Mouse (Mus musculus): ENCODE data around the gene Prl8a1.

The Prl8a1 gene

DNA sequence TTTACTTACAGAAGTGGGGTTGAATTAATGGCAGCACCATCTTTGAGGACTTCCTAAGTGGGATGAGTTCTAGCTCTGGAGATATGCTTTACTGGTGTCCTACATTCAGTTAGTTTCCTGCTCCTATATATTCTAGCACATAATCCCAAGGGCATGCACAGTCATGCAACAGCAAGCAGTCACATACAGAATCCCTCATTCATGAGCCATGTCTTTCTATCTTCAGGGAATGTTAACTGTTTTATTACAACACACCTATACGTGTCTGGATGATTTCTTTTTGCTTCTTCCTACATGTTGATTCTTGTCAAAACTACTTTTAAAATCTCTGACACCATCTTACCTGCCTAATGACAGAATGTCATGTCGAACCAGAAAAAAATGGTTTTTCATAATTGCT, at the start of gene Prl8a1:
Gene Prl8a1 (minus strand): TSS at position 101 of the 400 bp plus-strand sequence.
- DNase-seq (ENCODE audit: low spot score in 2 of 2), result no peak

DNA sequence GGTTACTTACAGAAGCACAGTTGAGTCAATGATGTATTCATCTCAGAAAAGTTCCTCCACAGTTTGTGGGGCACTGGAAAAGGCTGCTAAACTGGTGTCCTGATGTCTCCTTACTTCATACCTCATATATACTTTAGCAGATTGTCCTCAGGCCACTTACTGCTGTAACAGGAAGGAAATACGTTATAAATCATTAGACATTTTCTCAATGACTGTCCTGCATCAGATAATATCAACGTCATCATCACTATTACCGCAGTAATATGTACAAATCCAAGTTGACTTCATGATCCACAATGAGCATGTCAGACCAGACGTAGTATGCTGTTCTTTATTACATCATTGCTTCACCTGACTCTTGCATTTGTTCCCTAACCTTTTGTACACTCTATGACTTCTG, 28.5 kb upstream of the Prl8a1 start, which contains the start of gene Prl7b1:
Gene Prl7b1 (minus strand): TSS at position 101 of the 400 bp plus-strand sequence.
- DNase-seq (ENCODE audit: low spot score in 2 of 2), result no peak

DNA sequence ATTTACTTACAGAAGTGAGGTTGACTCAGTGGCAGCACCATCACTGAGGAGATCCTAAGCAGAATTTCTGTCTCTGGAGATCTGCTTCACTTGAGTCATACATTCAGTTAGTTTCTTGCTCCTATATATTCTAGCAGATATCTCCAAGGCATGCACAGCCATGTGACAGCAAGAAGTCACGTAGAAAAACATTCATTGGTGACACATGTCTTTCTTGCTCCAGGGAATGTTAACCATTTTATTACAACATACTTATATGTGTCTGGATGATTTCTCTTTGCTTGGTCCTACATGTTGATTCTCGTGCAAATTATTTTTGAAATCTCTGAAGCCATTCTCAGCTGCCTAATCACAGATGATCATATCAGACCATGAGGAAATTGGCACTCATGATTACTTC, 17.5 kb downstream of the Prl8a1 start, which contains the start of gene Prl8a9:
Gene Prl8a9 (minus strand): TSS at position 101 of the 400 bp plus-strand sequence.
- no peak for DNase-seq (ENCODE audit: low spot score in 2 of 2)

DNA sequence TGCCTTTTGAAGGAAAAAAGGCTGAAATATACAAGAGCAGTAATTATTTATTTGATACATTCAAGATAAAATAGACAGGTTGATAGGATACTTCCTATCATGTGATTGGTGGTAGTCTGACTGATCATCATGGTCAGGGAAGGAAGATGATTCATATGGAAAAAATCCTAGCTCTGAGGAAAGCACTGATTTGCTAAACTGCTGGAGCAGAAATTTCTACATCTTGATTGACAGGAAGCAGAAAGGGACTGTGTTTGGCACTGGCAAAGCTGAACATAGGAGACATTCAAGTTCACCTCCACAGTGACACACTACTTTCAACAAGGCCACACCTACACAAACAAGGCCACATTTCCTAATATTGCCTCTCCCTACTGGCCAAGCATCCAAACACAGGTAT, 28.6 kb downstream of the Prl8a1 start:
- DNase-seq (ENCODE audit: low spot score in 2 of 2), result no peak
